Mouse (Mus musculus) midbrain, embryonic 11.5 days (tissue): ENCODE results near the gene Max. TPM values are rescaled to one million over a fixed set of nuclear protein-coding genes. Genes with fewer than 3 reads are reported as not detected.
A peak's percentile ranks its signal among the peaks of the same experiment; 100 is the strongest.

Experiments used
- ATAC-seq: fragments of 200-750 bp; cut with Nextera tagmentation; 2 replicates; pipeline ENCODE4 v1.8.0; 2017; ENCODE audit warnings: moderate TSS enrichment, moderate library complexity; ENCODE audit not compliant: low FRiP score
- DNase-seq: peaks from one replicate; pipeline ENCODE4 v3.0.0; 2015; ENCODE audit warnings: low spot score; ENCODE audit errors: missing footprints
- H3K27ac ChIP-seq: fragments of 300-500 bp; sonication (generic); 2 replicates; pipeline ENCODE4 v1.5.1; 2014; ENCODE audit warnings: low read depth, low read length
- H3K27me3 ChIP-seq: fragments of 300-500 bp; sonication (generic); 2 replicates; pipeline ENCODE4 v1.6.1; 2014; ENCODE audit warnings: mild to moderate bottlenecking, low read length, moderate library complexity, mixed read lengths; ENCODE audit not compliant: control insufficient read depth, insufficient read depth
- H3K36me3 ChIP-seq: fragments of 300-500 bp; sonication (generic); 2 replicates; pipeline ENCODE4 v1.6.1; 2014; ENCODE audit warnings: mild to moderate bottlenecking, low read length, moderate library complexity, mixed read lengths; ENCODE audit not compliant: control insufficient read depth, insufficient read depth
- H3K4me1 ChIP-seq: fragments of 300-500 bp; sonication (generic); 2 replicates; pipeline ENCODE4 v1.6.1; 2014; ENCODE audit warnings: low read length; ENCODE audit not compliant: control insufficient read depth, insufficient read depth
- H3K4me2 ChIP-seq: fragments of 300-500 bp; sonication (generic); 2 replicates; pipeline ENCODE4 v1.6.1; 2014; ENCODE audit warnings: mild to moderate bottlenecking, moderate library complexity
- H3K4me3 ChIP-seq: fragments of 300-500 bp; sonication (generic); 2 replicates; pipeline ENCODE4 v1.5.1; 2014; ENCODE audit warnings: low read depth, low read length
- H3K9ac ChIP-seq: fragments of 300-500 bp; sonication (generic); 2 replicates; pipeline ENCODE4 v1.6.1; 2014; ENCODE audit warnings: low read length
- H3K9me3 ChIP-seq: fragments of 300-500 bp; sonication (generic); 2 replicates; pipeline ENCODE4 v1.6.1; 2016; ENCODE audit warnings: low read length; ENCODE audit not compliant: control insufficient read depth
- WGBS: fragments of 180-500 bp; shearing (Covaris S2); extraction: QIAGEN DNeasy Blood & Tissue Kit; methylation state at CpG from one replicate; pipeline ENCODE4 v1.1.7; 2014; 5-methylcytosine and 5-hydroxymethylcytosine counted together
- polyA plus RNA-seq: library from polyadenylated mRNA; unstranded; fragments of >200 nt; fragmentation: Nextera tagmentation; extraction: Ambion mirVana; gene quantifications from 2 replicates; pipeline ENCODE4 v1.2.1, GENCODE M21; 2014

Gene Max
- polyA plus RNA-seq = 29.2 and 37.5 TPM in 2 replicates

DNA sequence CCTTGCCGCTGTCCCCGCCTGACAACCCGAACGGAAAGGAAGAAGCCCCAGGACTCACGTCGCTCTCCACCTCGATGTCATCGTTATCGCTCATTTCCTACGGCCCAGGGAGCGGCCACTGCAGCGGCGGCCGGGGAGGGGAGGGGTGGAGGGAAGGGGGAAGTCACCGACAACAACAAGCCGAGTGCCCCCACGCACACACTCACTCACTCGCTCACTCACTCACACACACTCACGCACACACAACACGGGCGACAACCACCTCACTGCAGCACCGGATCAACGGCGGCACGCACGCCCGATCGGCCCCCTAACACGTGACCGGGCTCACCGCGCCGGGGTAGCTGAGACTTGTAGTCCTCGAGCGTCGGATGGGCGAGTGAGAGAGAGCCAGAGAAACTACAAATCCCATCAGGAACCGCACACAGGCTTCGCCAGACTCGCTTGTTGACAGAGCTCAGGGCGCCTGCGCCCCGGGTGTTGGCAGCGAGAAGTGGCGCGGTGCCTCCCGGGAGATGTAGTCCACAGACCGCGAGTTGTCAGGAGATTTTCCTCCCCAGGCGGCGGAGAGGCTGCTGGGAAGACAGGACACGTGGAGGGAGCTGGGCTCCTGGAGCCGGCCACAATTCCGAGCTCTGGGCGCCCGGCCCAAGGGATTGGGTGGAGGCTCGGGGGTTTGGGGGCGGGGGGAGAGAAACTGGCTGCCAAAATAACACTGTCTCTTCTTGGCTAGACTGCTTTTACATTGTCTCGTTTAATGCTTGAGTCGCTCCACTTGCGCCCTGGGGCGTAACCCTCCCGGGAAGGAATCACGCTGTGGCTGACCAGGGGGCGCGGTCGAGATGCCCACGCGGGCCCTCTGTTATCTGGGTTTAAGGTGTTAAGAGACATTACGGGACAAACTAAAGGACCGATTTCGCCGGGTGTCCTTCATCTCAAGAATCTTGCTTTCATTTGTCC is at the start of gene Max:
Gene Max, minus strand, starts transcription at position 270 of the 960 bp plus-strand sequence.
- ATAC-seq (peak; percentile 99), DNase-seq (peak; percentile 99)
- Histone ChIP-seq H3K36me3 (no peaks in the 10 kb centered on the region), H3K9me3 (no peaks in the 10 kb centered on the region), H3K4me1 (peaks cover 14% of the 10 kb centered on the region), H3K9ac (peak within 1 kb of the TSS; percentile 77), H3K27me3 (no peaks in the 10 kb centered on the region), H3K27ac (peak within 1 kb of the TSS; percentile 35; the same call in 1 of the 2 replicates), H3K4me3 (peak within 1 kb of the TSS; percentile 94), H3K4me2 (peak within 1 kb of the TSS; percentile 88)
- WGBS = under 1% methylated on average over 71 of the region's 73 CpGs

DNA sequence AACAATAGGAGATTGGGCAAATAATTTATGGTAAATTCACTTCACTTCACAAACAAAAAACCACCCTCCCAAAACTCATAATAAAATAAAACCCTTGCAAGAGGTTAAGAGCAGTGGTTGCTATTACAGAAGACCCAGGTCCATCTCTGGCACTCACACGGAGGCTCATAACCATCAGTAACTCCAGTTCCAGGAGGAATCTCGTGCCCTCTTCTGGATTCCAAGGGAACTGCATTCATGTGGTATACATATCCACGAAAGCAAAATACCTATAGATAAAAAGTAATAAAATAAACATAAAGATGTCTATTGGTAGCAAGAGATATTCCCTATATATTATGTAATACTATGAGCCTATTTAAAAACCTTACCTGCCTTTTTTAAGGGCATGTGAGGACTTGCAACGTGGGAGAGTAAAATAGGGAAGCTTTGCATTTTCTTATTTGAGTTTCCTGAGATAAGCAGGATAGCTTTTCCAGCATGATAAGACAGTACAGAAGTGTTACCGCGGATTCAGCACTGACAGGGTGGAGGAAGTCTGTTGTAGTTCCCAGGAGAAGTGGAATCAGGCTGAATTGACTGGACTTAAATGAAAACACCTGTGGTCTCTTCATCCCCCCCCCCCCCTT is 49.2 kb upstream of the Max start:
- H3K36me3 ChIP-seq = no peaks in the 10 kb centered on the region
- no peak overlapping the region for H3K4me3 ChIP-seq
- H3K4me1 ChIP-seq = no peaks in the 10 kb centered on the region
- ATAC-seq = no peak
- no peak overlapping the region for H3K27ac ChIP-seq
- no peaks in the 10 kb centered on the region for H3K27me3 ChIP-seq
- 67% methylated on average over 6 of the region's 6 CpGs for WGBS
- no peaks in the 10 kb centered on the region for H3K9me3 ChIP-seq
- no peak overlapping the region for H3K9ac ChIP-seq
- peak; percentile 74 for DNase-seq
- no peak overlapping the region for H3K4me2 ChIP-seq

- no peak overlapping the region for H3K4me3 ChIP-seq
- no peaks in the 10 kb centered on the region for H3K36me3 ChIP-seq
- H3K27ac ChIP-seq = no peak overlapping the region
- H3K27me3 ChIP-seq = no peaks in the 10 kb centered on the region
- no peaks in the 10 kb centered on the region for H3K4me1 ChIP-seq
- H3K9ac ChIP-seq = no peak overlapping the region
- H3K9me3 ChIP-seq = no peaks in the 10 kb centered on the region
- peak; percentile 79 for DNase-seq
- ATAC-seq = no peak
- no peak overlapping the region for H3K4me2 ChIP-seq
- 68% methylated on average over 20 of the region's 20 CpGs for WGBS
Observed at GRCm38 (mm10) chr12:77009202-77010030, 47.4 kb upstream of the Max start.

DNA sequence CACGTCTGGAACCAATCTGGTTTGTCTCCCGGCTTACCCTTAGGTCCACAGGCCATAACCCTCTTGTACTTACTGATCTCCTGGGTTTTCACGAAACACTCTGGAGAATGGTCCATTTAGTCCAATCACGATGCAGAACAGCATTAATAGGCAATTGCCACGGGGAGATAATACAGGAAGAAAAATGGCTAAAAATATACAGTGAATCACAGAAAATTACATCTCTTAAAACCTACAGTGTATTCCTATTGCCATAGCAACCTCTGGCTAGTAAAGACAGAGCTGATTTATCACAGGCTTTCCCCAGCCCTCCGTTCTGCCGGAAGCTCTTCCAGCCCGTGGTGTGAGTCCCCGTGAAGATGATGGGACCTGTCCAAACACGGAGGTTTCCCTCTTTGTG is 42.9 kb upstream of the Max start:
- Histone ChIP-seq H3K9me3 (no peaks in the 10 kb centered on the region), H3K9ac (no peak overlapping the region), H3K27me3 (no peaks in the 10 kb centered on the region), H3K4me2 (no peak overlapping the region), H3K4me1 (no peaks in the 10 kb centered on the region), H3K4me3 (no peak overlapping the region), H3K27ac (no peak overlapping the region), H3K36me3 (no peaks in the 10 kb centered on the region)
- WGBS = 70% methylated on average over 10 of the region's 10 CpGs
- ATAC-seq = no peak
- peak; percentile 51 for DNase-seq

- no peaks in the 10 kb centered on the region for H3K9me3 ChIP-seq
- H3K27me3 ChIP-seq = no peaks in the 10 kb centered on the region
- no peak overlapping the region for H3K4me3 ChIP-seq
- H3K9ac ChIP-seq = no peak overlapping the region
- DNase-seq (peak; percentile 53), ATAC-seq (no peak)
- 83% methylated on average over 8 of the region's 8 CpGs for WGBS
- no peaks in the 10 kb centered on the region for H3K4me1 ChIP-seq
- H3K4me2 ChIP-seq = no peak overlapping the region
- no peaks in the 10 kb centered on the region for H3K36me3 ChIP-seq
- H3K27ac ChIP-seq = no peak overlapping the region
Observed at GRCm38 (mm10) chr12:77002551-77003228, 40.7 kb upstream of the Max start.

DNA sequence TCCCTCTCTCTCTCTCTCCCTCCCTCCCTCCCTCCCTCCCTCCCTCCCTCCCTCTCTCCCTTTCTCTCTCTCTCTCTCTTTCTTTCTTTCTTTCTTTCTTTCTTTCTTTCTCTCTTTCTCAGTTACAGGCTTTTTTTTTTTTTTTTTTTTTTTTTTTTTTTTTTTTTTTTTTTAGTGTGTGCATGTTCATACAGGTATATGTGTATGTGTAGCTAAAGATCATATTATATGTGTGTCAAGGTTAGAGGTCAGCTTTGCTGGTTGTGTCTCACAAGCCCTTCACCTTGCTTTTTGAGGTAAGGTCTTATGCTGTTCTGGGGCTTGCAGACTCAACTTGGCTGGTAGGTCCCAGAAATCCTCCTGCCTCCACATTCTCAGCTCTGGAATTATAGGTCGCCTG is 39.3 kb upstream of the Max start:
- H3K4me2 ChIP-seq = no peak overlapping the region
- WGBS = 61% methylated on average over 1 of the region's 1 CpGs
- no peaks in the 10 kb centered on the region for H3K4me1 ChIP-seq
- no peaks in the 10 kb centered on the region for H3K9me3 ChIP-seq
- H3K27ac ChIP-seq = no peak overlapping the region
- no peaks in the 10 kb centered on the region for H3K36me3 ChIP-seq
- no peaks in the 10 kb centered on the region for H3K27me3 ChIP-seq
- no peak overlapping the region for H3K9ac ChIP-seq
- no peak for ATAC-seq
- DNase-seq = peak; percentile 66
- H3K4me3 ChIP-seq = no peak overlapping the region

DNA sequence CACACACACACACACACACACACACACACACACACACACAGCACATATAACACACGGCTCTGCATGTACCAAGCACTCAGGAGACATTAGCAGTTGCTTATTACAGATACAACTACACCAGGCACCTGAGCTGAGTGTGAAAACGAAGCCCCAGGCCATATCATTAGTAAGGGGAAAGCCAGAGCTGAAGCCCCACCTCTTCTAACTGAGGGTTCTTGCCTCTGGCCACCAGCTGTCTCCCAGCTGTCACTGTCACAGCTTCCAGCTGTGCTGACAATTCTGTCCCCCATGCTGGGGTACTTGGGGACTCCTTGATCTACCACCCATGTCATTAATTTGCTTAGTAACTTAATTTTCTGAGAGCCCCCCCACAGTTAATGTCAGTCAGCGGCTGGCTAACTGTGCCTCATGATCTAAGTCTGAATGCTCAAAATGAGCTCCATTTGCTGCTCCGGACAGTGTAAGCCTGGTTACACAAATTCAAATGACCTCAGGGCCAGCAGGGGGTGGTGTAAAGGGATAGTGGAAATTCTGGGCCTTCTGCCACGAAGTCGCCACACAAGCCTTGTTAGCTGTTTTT is 38.8 kb upstream of the Max start:
- Histone ChIP-seq H3K9me3 (no peaks in the 10 kb centered on the region), H3K4me3 (no peak overlapping the region), H3K4me1 (no peaks in the 10 kb centered on the region), H3K36me3 (no peaks in the 10 kb centered on the region), H3K9ac (no peak overlapping the region), H3K27me3 (no peaks in the 10 kb centered on the region), H3K4me2 (no peak overlapping the region), H3K27ac (no peak overlapping the region)
- DNase-seq (peak; percentile 88), ATAC-seq (peak; percentile 72)
- 17% methylated on average over 6 of the region's 6 CpGs for WGBS

DNA sequence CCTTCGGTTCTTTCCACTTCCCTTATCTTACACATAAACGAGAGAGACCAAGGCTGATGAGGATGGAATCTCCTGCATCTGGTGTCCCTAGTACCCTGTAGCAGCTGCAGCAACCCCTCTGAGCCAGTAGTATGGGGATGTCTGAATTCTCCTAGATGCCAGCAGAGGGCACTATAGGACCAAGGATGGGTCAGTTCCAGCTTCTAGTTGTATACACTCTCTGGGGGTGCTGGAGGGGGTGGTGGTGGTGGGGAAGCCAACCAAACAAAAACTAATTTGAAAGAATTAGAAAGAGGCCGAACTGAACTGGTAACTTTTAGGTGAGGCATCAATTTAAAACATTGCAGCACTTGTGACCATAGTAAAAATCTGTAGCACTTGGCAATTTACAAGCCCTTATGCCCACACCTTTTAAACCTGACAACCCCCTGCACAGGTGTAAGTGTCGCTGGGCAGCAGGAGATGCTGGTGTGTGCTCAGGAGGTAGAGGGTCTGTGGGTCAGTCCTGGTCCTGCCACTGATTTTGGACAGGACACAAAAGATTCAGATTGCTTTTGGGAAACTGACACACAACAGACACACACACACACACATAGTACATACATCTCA is 38.2 kb upstream of the Max start:
- Histone ChIP-seq H3K27ac (no peak overlapping the region), H3K9ac (no peak overlapping the region), H3K27me3 (no peaks in the 10 kb centered on the region), H3K4me3 (no peak overlapping the region), H3K36me3 (no peaks in the 10 kb centered on the region), H3K9me3 (no peaks in the 10 kb centered on the region), H3K4me1 (no peaks in the 10 kb centered on the region), H3K4me2 (no peak overlapping the region)
- 19% methylated on average over 4 of the region's 4 CpGs for WGBS
- ATAC-seq (peak; percentile 80), DNase-seq (peak; percentile 92)
